Mouse (Mus musculus): ENCODE results near the gene Traf3ip3.
A peak's percentile ranks its signal among the peaks of the same experiment; 100 is the strongest.

The Traf3ip3 gene

GRCm38 (mm10) chr1:193205431-193205830 lies 3.9 kb upstream of the Traf3ip3 start:
- DNase-seq: no peak

- DNase-seq: no peak
These were observed 2.3 kb upstream of the Traf3ip3 start for GRCm38 (mm10) chr1:193203821-193204220.

GRCm38 (mm10) chr1:193200640-193201382 lies 692 bp downstream of the Traf3ip3 start:
- DNase-seq: no peak

GRCm38 (mm10) chr1:193198312-193198711 lies 3.2 kb downstream of the Traf3ip3 start:
- DNase-seq: no peak

- DNase-seq: no peak
These were observed 3.9 kb downstream of the Traf3ip3 start for GRCm38 (mm10) chr1:193197494-193198205.

GRCm38 (mm10) chr1:193195169-193195810 lies 6.2 kb downstream of the Traf3ip3 start:
- DNase-seq: no peak

GRCm38 (mm10) chr1:193194416-193195140 lies 6.9 kb downstream of the Traf3ip3 start:
- DNase-seq: peak; percentile 62

- DNase-seq: no peak
These were observed 9.7 kb downstream of the Traf3ip3 start for GRCm38 (mm10) chr1:193191675-193192283.

GRCm38 (mm10) chr1:193189771-193190170 lies 11.7 kb downstream of the Traf3ip3 start:
- DNase-seq: no peak

GRCm38 (mm10) chr1:193189151-193189621 lies 12.3 kb downstream of the Traf3ip3 start:
- no peak for DNase-seq

GRCm38 (mm10) chr1:193188257-193188656 lies 13.2 kb downstream of the Traf3ip3 start:
- DNase-seq: no peak

- no peak for DNase-seq
These were observed 20.4 kb downstream of the Traf3ip3 start for GRCm38 (mm10) chr1:193181104-193181503.

- peak; percentile 29 for DNase-seq
These were observed 27.3 kb downstream of the Traf3ip3 start for GRCm38 (mm10) chr1:193174143-193174733.

- DNase-seq: no peak
These were observed 27.7 kb downstream of the Traf3ip3 start for GRCm38 (mm10) chr1:193173810-193174129.

GRCm38 (mm10) chr1:193172991-193173809 lies 28.3 kb downstream of the Traf3ip3 start:
- DNase-seq: peak; percentile 98

GRCm38 (mm10) chr1:193169856-193170255 lies 31.6 kb downstream of the Traf3ip3 start:
- no peak for DNase-seq

GRCm38 (mm10) chr1:193169228-193169627 lies 32.3 kb downstream of the Traf3ip3 start:
- no peak for DNase-seq

- no peak for DNase-seq
These were observed 33.8 kb downstream of the Traf3ip3 start, which contains the start of gene A130010J15Rik for GRCm38 (mm10) chr1:193167746-193168145. A130010J15Rik (plus strand) TSS chr1:193168046.

- DNase-seq: no peak
These were observed 41.0 kb downstream of the Traf3ip3 start for GRCm38 (mm10) chr1:193160317-193161032.

- no peak for DNase-seq
These were observed 41.9 kb downstream of the Traf3ip3 start for GRCm38 (mm10) chr1:193159613-193160012.

Data from cerebellum, adult 9-11 months (tissue).